Mouse (Mus musculus): Measurements from ENCODE around the gene Exoc4.

Gene Exoc4

DNA sequence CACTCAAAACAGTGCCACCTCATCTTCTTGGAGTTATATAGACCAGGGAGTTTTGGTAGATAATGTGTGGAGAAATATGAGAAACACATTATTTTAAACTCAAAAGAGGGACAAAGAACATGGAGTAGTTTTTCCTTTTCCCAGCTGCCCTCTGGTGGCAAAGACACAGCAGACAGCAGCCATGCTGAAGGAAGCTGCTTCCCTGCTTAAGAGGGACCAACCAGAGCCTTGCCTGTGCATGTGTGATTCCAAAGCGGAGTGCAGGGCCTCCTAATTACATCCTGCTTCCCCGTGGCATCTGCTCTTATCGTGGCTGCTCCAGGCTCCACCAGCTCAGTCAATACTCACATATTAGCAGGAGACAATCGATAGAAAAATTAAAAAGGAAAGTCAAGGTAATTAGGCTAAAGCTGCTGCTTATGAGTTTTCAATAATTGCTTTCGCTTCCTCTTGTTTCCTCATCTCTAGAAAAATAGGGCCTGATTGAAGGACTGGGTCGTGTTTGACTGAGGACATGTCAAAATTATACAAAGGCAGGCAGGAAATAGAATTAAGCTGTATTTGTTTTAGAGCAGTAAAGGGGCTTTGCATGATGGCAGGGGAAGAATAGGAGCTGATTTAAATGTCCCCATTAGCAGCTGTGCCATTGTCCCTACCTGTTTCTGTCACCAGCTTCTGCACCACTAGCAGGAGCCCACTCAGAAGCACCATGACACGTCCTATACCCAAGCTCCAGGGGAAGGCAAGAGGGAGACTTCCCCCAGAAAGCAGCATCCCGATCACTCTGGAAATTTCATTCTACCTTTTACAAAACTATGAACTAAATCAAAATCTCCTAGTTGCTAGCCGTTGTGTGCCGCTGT is 433.1 kb downstream of the Exoc4 start:
- DNase-seq: peak; percentile 70

DNA sequence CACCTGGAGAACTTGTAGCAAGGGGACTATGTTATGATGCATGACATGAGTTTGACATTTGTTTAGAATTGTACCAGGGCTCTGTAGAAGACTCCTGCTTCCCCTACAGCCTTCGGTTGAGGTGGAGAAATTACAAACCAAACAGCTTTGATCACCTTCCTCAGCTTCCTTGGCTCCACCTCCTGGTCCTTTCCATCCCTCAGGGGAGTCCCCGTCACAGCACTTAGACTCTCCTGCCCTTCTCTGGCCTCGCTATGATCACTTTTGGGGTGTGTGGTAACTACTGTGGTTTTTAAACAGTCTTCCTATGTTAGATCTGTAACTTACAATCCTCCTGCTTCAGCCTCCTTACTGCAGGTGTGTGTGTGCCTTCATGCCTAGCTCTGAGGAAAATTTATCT is 434.6 kb downstream of the Exoc4 start:
- no peak for DNase-seq

DNA sequence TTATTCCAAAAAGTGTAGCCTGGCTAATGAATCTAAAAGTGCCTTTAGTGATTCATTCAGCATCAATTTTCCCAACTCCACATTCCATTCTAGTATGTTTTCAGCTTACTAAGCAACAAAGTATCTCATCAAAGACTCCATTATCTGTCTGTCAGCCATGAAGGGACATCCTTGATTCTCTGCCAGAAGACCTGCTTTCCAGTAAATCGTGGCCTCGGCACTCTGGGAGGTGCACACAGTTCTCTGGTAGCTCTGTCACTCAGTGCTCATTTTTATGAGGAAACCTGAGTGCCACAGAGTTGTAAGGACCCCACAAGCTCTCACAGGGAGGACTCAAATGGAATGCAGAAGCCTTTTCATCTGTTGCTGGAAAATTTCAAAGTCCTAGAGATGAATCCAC is 436.4 kb downstream of the Exoc4 start:
- DNase-seq: no peak

DNA sequence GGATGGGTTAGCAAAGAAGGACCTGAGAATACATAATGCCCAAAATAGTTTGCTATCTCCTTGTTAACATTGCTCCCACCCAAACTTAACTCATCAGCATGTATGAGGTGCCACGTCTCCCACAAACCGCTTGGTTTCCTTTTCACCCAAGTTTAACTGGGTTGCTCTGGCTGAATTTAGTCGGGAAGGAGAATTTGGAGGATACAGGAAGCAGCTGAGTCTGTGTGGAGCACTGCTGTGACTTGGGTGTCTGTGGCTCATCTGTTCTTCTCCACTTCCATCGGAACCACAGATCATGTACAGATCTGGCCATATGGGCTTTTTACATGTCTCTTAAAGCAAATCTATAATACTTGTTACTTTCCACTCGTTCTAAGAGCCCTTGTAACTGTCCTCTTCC is 441.7 kb downstream of the Exoc4 start:
- no peak for DNase-seq

DNA sequence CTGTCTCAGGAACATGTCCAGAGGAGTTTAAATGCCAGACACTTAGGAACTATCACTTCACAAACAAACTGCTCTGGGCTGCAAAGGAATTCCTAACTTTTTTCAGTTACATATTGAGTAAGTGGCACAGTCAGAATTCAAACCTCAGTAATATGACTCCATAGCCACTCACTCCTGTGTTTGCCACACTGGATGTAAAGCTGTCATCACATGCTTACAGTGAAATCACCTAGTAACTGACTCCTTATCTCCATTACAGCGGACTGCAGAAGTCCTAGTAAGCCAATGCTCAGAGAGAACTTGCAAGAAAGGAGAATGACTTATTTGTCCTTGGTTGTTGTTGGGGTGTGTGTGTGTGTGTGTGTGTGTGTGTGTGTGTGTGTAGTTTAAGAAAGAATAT is 448.1 kb downstream of the Exoc4 start:
- no peak for DNase-seq

DNA sequence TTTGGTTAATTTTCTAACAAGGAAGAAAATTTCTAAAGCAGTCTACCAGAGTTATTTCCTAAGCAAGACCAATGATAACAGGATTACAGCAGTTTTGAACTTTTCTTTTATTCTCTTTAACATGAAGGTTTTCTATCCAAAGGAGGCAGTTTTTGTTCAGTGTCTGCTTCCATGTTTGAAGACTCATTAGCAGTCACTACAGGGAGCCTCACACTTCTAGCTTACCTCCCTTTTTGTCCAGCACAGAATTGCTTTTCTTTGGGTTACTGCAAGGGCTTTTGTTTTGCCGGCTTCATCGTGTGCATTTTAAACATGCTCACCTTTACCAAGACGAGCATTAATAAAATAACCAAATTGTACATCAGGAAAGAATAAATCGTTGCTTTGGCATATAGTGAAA is 460.0 kb downstream of the Exoc4 start:
- DNase-seq: no peak

DNA sequence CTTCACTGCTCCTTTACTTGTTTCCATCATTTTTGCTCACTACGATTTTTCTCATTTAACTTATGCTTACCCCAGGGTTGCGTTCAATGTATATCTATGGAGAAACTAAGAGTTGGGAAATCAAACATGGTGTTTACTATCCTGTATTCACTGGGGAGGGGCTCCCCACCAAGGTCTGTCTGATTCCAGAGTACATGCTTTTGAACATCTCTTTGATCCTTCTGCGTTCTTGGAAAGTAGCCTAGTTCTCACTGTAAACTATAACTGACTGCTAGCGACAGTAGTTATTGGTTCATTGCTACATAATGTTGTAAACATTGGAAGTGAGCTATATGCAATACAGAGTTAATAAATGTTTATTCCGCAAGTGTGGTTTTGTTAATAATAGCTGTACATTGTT is 460.5 kb downstream of the Exoc4 start:
- DNase-seq: no peak

DNA sequence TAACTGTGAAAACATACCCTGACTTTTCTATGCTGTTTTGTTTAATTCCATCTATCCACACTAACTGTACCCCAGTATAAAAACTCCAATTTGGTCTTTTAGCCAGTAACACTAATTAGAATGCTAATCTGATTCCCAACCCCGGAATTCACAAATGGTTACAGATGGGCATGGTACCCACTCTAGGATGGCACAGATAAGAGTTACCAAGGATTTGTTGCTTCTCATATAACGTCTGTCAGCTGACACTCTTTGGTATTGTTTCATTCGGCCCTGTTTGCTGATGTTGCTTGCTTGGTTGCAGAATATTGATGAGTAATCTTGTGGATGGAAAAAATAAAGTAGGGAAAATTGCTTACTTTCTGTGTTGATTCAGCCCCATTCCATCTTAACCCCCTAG is 462.9 kb downstream of the Exoc4 start:
- DNase-seq: no peak

DNA sequence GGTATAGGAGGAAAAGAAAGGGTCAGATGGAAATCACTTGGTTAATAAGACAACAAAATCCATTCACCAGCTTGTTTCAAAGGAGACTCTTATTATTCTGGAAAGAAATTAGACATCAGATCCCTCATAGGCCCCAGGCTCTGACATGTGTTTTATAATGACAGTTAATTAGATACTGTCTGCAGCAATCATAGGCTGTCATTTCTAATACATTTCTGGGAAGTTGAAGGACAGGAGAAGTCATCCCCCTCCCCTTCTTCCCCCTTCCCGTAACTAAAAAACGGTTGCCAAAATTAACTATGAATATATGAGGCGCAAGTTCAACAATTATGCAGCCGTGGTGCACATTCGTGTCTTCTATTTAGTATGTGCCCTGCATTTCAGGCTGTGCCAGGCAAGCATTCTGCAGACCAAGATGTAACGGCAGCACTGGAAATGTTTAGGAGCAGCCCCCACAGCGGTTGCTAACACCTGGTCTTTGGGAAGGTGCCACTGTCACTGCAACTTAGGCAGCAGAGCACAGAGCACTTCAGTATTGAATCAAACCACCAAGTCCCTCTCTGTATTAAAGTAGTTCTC is 463.7 kb downstream of the Exoc4 start:
- DNase-seq: no peak

DNA sequence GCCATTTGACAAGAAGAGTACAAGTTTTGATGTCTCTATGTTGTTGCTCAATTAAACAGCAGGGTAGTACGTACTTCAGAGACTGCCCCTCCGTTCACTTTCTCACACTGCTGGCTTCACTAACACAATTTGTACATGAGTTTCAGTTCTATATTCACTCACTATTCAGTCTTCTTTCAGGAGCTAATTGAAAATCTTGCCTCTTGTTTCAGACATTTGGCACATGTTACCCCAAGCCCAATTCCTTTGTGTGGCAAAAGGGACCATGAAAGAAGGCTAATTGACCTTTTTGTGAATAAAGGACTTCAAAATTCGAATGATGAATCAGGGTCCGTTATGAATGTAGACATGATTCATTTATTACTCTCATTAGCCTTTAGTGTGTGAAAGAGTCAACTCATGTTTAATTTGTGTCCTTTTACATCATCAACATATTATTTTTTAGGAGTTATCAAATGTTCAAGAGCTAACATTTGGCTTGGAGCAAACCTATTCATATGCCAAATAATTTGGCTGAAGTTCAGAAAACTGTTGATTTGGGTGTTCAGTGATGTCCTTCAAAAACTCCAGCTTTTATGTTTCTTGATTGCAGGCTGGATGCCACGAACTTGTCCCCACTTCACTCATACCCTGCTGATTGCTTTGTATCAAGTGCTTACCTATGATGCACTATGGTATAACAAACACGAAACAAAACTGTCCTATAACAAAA is 467.5 kb downstream of the Exoc4 start:
- no peak for DNase-seq

DNA sequence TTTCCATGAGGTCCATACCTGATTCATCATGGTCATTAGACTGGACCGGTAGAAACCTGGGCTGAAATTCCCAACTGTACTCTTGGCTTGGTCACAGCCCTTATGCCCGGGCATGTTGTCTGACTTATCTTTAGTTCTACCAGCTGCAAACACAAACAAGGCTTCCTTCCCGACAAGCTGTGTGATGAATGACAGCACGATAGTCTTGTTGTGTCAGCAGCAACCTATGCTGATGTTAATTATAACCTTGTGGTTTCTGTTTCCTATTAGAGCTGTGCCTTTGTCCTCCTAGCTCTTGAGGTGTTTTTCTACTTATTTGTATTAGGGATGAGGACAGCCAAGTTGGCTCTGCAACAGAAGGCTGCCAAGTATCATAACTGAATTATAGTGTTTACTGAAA is 472.3 kb downstream of the Exoc4 start:
- no peak for DNase-seq

DNA sequence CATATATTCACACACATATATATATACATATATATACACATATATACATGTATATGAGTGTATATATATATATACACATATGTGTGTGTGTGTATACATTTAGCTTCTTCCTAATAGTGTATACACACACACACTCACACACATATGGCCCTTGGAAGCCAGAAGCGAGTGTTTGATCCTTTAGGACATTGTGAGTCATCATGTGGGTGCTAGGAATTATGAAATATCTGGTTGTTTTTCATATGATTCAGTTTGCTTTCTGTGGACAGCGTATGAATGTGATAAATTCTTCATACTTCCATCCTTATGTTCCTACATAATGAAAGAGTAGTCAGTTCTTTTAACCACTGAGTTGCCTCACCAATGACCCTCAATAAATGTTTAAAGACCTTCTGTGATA is 473.9 kb downstream of the Exoc4 start:
- DNase-seq: no peak

DNA sequence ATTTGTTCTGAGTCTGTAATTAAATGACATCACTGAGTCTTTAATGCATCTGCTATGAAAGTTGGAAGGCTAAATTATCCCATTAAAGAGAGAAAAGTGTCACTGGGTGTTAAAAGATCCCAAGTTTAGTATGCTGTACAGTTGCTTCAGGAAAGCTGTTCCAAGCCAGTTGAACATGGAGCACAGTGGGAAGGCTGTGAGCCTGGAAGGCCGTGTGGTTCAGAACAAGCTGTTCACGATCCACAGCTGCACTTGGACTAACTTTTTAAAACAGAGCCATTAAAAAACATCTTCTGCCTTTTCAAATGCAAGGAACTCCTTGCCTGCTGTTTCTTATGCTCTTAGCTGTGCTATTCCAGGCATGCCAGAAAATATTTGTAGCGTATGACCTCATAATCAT is 475.7 kb downstream of the Exoc4 start:
- no peak for DNase-seq

DNA sequence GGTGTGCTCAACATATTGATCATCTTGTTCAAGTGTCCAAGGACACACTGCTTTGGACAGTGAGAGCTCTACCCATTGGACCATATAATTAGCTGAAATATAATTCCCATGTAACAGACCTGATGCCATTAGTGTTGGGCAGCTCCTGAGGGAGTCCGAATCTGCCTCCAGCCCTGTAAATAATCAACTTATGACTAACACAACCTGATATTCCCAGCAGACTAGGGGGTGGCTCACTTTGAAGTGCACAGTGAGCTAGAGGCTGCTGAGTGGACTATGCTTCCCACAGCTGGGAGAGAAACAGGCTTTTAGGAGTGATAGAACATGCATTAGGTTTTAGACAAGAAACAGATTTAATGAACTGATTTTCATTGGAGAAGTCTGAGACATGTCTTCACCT is 478.4 kb downstream of the Exoc4 start:
- peak; percentile 14 for DNase-seq

DNA sequence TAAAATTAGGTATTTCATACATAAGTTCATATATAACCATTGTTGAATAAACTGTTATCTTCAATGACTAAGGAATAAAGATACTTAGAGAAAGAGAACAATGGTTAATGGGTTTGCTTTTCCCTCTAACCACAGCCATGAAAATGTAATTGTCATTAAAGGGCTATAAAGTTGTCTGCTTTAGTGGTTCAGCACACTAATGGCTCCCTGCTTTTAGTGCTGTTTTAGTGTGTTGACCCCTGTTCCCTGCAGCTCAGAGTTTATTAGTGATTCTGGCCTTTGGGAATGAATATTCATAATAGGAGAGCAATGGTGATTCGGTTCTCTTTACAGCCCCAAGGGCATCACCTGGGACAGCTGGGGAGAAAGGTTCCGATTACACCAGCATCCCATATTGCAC is 483.3 kb downstream of the Exoc4 start:
- DNase-seq: no peak

DNA sequence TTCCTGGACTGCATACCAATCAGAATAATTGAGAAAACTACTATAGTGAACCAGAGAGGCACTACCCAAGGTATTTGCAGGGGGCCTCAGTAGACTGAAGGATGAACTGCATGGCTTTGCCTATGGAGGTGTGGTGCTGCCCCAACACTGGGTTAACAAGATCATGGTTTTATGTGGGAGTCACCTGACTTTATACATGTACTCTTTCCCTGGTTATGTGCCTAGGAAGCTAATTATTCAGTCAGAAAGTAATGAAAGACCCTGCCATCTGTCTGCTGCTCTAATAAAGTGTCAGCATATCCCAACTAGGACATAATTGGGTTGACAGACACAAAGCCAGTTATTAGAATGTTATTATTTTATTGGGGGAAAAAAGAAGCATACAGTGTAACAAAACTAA is 484.7 kb downstream of the Exoc4 start:
- DNase-seq: no peak

DNA sequence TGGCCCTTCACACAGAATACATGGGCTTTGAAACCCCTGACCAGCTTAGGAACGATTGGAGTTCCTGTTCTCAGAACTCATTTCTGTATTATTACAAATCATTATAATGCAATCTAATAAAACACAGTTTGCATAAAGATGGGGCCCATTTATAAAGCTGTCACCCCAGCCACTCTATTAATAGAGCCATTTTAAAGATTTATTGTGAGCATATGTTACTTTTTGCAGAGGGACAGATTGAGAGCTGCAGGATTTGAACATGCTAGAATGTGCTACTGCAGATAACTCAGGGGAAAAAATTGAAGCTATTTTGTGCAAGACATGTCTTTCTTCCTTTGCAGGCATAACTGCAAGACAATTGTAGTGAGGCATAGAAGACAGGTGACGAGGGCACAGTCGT is 485.1 kb downstream of the Exoc4 start:
- no peak for DNase-seq

DNA sequence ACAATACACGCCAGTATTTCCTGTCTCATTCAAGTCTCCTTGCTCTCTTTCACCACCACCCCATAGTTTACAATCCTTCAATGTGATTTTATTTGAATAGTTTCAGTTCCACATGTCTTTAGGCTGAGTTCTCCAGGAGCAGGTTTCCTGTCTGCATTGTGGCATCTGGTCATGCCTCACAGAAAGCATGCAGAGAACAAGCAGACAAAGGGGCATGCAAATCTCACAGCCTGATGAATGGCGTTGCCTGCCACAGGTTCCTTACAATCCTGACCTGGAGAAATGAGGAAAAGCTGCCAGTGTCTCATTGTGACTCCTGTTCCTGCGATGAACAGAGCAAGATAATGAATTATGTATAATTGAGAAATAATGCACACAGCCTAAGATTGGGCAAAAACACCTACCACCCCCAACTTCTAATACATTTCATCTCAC is 490.0 kb downstream of the Exoc4 start:
- DNase-seq: no peak

DNA sequence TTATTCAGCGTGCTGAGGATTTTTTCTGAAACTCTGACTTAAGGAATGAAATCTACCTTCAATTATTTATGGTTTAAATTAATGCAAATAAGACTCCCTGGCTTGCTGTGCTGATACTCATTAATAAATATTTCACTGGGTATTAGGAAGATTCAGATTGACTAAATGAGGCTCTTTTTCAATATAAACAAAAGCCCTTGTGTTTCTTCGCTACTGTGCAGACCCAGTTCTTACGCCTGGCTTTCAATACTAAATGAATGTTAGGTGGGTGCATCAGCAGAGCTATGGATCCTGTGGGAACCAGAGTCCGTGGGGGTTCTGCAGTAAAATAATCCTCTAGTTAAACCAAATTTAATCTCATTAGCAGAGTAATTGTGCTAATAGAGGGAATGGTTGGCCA is 490.4 kb downstream of the Exoc4 start:
- no peak for DNase-seq

DNA sequence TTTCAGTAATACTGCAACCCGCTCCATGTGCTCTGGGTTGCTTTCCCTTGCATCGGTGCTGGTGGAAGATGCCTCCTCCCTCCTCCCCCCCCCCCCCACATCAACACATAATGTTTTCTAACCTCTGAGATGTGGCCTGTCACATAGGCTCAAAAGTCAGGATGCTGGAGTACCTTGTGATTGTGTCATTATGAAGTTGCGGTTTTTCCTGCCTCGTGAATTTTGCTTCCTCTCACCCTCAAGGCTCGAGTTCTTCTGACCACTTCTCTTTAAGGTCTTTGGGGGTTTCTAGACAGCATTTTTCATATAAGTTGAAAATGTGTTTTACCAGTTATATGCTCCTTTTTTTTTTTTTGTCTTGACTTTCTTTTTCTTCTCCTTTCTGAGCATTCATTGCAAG is 507.1 kb downstream of the Exoc4 start:
- DNase-seq: no peak

DNA sequence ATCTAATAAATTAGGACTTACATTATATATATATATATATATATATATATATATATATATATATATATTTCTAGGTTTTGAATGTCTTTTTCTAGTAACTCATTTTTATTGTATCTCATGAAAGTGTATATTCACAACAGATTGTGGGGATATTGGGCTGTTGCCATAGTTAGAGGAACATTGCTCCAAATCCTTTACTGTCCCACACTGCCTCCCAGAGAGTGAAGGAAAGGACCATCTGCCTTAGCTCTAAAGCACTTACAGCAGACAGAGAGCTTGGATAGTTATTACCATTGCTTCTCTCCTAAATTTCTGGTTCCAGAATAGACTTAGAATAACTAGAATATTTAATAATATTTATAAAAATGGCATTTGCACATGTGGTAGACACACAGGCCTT is 512.7 kb downstream of the Exoc4 start:
- no peak for DNase-seq

DNA sequence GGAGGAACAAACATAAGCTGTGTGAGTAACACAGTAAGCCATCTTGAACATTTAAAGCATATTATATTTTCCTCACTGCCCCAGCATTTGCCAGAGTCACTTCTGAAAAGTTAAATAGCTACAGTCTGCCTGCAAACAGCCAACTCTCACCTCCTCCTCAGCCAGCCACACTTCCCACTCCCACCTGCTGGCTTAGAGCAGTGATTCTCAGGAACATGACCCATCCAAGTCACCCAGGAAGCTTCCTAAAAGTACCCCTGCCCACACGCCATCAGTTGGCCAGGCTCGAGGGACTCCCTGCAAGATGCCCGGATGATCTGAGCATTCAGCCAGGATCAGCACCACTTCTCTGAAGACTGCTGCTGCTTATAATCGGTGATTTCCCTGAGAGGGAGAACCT is 514.4 kb downstream of the Exoc4 start:
- no peak for DNase-seq

DNA sequence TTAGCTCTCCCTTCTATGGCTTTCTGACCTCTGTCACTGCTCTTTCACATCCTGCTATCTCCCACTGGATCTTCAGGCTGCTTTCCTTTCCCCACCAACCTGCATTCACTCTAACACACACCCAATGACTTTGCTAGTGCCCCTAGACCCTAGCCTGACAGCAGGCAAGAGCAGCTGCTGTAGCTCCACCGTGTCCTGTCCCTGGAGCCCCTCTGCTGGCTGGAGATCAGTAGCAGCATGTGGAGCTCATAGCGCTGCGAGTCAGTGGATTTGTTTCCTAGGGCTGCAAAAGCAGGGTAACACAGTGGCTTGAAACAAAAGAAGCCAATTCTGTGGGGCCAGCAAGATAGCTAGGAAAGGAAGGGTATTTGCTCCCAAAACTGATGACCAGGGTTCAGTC is 515.1 kb downstream of the Exoc4 start:
- peak; percentile 57 for DNase-seq

DNA sequence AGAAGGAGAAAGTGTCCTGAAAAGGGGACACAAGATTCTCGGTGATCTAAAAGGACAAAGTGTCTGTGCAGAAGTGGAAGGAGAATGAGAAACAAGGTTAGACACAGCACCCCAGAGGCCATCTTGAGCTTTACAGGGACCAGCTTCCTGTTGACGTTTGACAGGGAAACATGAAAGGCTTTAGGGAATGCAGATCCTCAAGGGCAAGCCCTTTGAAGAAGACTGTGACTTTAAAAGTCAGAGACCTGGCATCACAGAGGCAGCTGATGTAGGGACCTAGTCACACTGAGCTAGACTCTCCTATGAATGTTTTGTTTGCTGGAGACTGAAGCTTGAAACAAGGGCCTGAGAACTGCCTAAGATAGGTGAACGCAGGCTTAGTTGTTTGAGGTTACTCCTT is 520.4 kb downstream of the Exoc4 start:
- no peak for DNase-seq

Measured in kidney, postnatal 10 days (tissue).